Mouse (Mus musculus) v-Abl transformed pro-B cells (cell line): ENCODE measurements at regions not wholly inside any gene's neighbourhood (a gene's known extent, or its start where the extent isn't known, plus 50 kb on each side); places are given as distances from the start of the nearest gene placed in this dataset.
"Not testable (repeated sequence)": the region's sequence is repeated elsewhere in the genome, so short reads cannot be mapped to it uniquely, and the experiment has no call there.

Experiments
- in situ Hi-C, 2 experiments: fragments of 400-800 bp; cut with MboI; formaldehyde crosslinking; loops; one replicate each; pipeline ENCODE4 v1.15.1; 2025; ENCODE audit not compliant: unreplicated experiment in 2 of 2

GRCm38 (mm10) chr14:54040644-54041043 is 213.3 kb downstream of the Dad1 start:
- in situ Hi-C loops: no loop called here

- in situ Hi-C loops: no loop called here
Measured at GRCm38 (mm10) chr14:54034516-54034915, 219.4 kb downstream of the Dad1 start.

- in situ Hi-C loops: no loop called here
Measured at GRCm38 (mm10) chr14:54023552-54023951, 230.4 kb downstream of the Dad1 start.

GRCm38 (mm10) chr14:54021443-54021842 is 232.5 kb downstream of the Dad1 start:
- in situ Hi-C loops: no loop called here

- in situ Hi-C loops: no loop called here
Measured at GRCm38 (mm10) chr14:54014628-54015027, 239.3 kb downstream of the Dad1 start.

GRCm38 (mm10) chr14:54002083-54002482 is 251.8 kb downstream of the Dad1 start:
- in situ Hi-C loops: no loop called here

GRCm38 (mm10) chr14:54000527-54000926 is 253.4 kb downstream of the Dad1 start:
- in situ Hi-C loops: no loop called here

GRCm38 (mm10) chr14:53993427-53993826 is 260.5 kb downstream of the Dad1 start:
- in situ Hi-C loops: no loop called here

GRCm38 (mm10) chr14:53992712-53993286 is 261.1 kb downstream of the Dad1 start:
- in situ Hi-C loops: no loop called here

GRCm38 (mm10) chr14:53991390-53991789 is 262.5 kb downstream of the Dad1 start:
- in situ Hi-C loops: no loop called here

GRCm38 (mm10) chr14:53980771-53981170 is 273.1 kb downstream of the Dad1 start:
- in situ Hi-C loops: no loop called here

GRCm38 (mm10) chr14:53961426-53961825 is 292.5 kb downstream of the Dad1 start:
- in situ Hi-C loops: not testable (repeated sequence)

- in situ Hi-C loops: no loop called here
Measured at GRCm38 (mm10) chr14:53960779-53961178, 293.1 kb downstream of the Dad1 start.

- in situ Hi-C loops: not testable (repeated sequence)
Measured at GRCm38 (mm10) chr14:53935791-53936231, 318.1 kb downstream of the Dad1 start.

- in situ Hi-C loops: not testable (repeated sequence)
Measured at GRCm38 (mm10) chr14:53935336-53935735, 318.6 kb downstream of the Dad1 start.

- in situ Hi-C loops: no loop called here
Measured at GRCm38 (mm10) chr14:53910871-53911270, 343.0 kb downstream of the Dad1 start.

GRCm38 (mm10) chr14:53904578-53904977 is 349.3 kb downstream of the Dad1 start:
- in situ Hi-C loops: no loop called here

- in situ Hi-C loops: no loop called here
Measured at GRCm38 (mm10) chr14:53901103-53901502, 352.8 kb downstream of the Dad1 start.

GRCm38 (mm10) chr14:53881304-53881703 is 372.6 kb downstream of the Dad1 start:
- in situ Hi-C loops: no loop called here

GRCm38 (mm10) chr14:53876581-53876980 is 377.3 kb downstream of the Dad1 start:
- in situ Hi-C loops: no loop called here

- in situ Hi-C loops: no loop called here
Measured at GRCm38 (mm10) chr14:53875736-53876135, 378.2 kb downstream of the Dad1 start.

GRCm38 (mm10) chr14:53847049-53847448 is 406.9 kb downstream of the Dad1 start:
- in situ Hi-C loops: no loop called here

GRCm38 (mm10) chr14:53845646-53846045 is 408.3 kb downstream of the Dad1 start:
- in situ Hi-C loops: no loop called here
